Mouse (Mus musculus): ENCODE measurements at regions not wholly inside any gene's neighbourhood (a gene's known extent, or its start where the extent isn't known, plus 50 kb on each side); places are given as distances from the start of the nearest gene placed in this dataset.

DNA sequence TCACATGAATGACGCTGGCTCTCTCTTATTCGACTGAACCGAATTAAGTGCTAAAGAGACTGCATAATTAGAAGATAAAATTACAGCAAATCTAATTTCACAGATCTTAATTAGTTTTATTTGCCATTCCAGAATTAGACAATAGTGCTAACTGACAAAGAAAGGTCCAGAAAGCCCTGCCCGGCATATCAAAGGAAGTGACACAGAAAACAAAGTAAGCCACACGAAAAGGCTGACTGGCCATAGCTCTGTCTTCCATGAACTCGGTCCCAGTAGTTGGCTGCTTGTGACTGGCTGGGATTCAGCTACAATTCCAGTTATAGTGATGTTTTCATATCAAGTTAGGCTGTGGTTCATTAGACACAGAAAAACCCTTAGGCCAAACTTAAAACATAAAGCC, 468.7 kb upstream of the Gm19410 start:
- no peaks in the 10 kb centered on the region for H3K27me3 ChIP-seq (ENCODE audit: insufficient read depth, low read length)
- peaks cover 17% of the 10 kb centered on the region for H3K9me3 ChIP-seq (replicated peaks)
- no peaks in the 10 kb centered on the region for H3K4me1 ChIP-seq (ENCODE audit: insufficient read depth, low read depth, low read length)
- TF ChIP-seq TAL1 (conservative IDR thresholded peaks at IDR 0.05; ENCODE audit: low read depth, low read length) (no peak), POLR2AphosphoS5 (IDR thresholded peaks at IDR 0.05; ENCODE audit: insufficient replicate concordance, low read depth, low read length) (no peak), CTCF (IDR thresholded peaks at IDR 0.05; ENCODE audit: low read depth, low read length) (no peak), GATA2 (IDR thresholded peaks at IDR 0.05; ENCODE audit: borderline replicate concordance, low read depth, low read length) (no peak), GATA1 (IDR thresholded peaks at IDR 0.05; ENCODE audit: borderline replicate concordance, low read length) (no peak)
- H3K36me3 ChIP-seq (replicated peaks), result no peaks in the 10 kb centered on the region
- ATAC-seq (ENCODE audit: extremely low read depth, insufficient number of reproducible peaks, low FRiP score, poor library complexity, severe bottlenecking) (no peak), DNase-seq (ENCODE audit: low spot score) (no peak)
- H3K4me3 ChIP-seq (ENCODE audit: low read depth, low read length), result no peak overlapping the region

DNA sequence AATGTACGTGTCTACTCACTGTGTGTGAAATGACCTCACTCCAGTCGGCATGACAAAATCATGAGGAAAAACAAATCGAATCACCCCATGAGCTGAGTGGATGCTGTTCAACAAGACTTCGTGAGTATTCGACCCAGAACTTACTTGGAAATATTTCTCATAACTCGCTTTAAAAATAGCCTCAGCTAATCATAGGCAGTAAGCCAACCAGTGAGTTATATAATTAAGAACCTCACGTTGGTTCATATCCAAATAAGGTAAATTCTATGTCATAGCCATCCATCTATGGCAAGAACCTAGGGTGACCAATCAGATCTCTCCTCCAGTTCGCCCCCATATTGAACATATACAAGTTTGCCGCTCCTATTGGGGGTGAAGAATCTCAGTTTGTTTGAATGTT, 466.5 kb upstream of the Gm19410 start:
- ATAC-seq (ENCODE audit: extremely low read depth, insufficient number of reproducible peaks, low FRiP score, poor library complexity, severe bottlenecking) (no peak), DNase-seq (ENCODE audit: low spot score) (no peak)
- no peaks in the 10 kb centered on the region for H3K4me1 ChIP-seq (ENCODE audit: insufficient read depth, low read depth, low read length)
- H3K27me3 ChIP-seq (ENCODE audit: insufficient read depth, low read length), result no peaks in the 10 kb centered on the region
- peaks cover 11% of the 10 kb centered on the region for H3K9me3 ChIP-seq (replicated peaks)
- H3K36me3 ChIP-seq (replicated peaks), result no peaks in the 10 kb centered on the region
- TF ChIP-seq GATA2 (IDR thresholded peaks at IDR 0.05; ENCODE audit: borderline replicate concordance, low read depth, low read length), result no peak
- TF ChIP-seq POLR2AphosphoS5 (IDR thresholded peaks at IDR 0.05; ENCODE audit: insufficient replicate concordance, low read depth, low read length), result no peak
- no peak for TF ChIP-seq GATA1 (IDR thresholded peaks at IDR 0.05; ENCODE audit: borderline replicate concordance, low read length)
- no peak for TF ChIP-seq TAL1 (conservative IDR thresholded peaks at IDR 0.05; ENCODE audit: low read depth, low read length)
- TF ChIP-seq CTCF (IDR thresholded peaks at IDR 0.05; ENCODE audit: low read depth, low read length), result no peak
- H3K4me3 ChIP-seq (ENCODE audit: low read depth, low read length), result no peak overlapping the region

DNA sequence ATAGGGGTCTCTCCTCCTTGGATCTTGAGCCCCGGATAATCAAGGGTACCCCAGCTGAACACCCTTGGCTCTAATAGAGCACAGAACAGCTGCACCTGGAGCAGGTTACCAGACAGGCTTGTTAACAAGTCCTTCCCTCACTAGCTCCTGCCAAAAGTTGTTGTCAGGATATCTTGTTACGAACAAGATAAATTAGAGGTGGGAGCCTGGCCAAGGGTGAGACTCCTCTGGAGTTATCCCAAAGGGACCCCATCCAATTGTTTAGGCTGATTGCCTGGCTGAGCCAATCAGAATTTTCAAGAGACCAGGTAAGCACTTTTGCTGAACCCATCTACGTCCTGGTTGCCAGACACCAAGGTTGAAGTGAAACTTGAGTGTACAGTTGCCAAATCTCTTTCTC, 465.2 kb upstream of the Gm19410 start:
- no peaks in the 10 kb centered on the region for H3K36me3 ChIP-seq (replicated peaks)
- DNase-seq (ENCODE audit: low spot score) (no peak), ATAC-seq (ENCODE audit: extremely low read depth, insufficient number of reproducible peaks, low FRiP score, poor library complexity, severe bottlenecking) (no peak)
- TF ChIP-seq POLR2AphosphoS5 (IDR thresholded peaks at IDR 0.05; ENCODE audit: insufficient replicate concordance, low read depth, low read length), result no peak
- peaks cover 13% of the 10 kb centered on the region for H3K9me3 ChIP-seq (replicated peaks)
- H3K4me1 ChIP-seq (ENCODE audit: insufficient read depth, low read depth, low read length), result no peaks in the 10 kb centered on the region
- no peak overlapping the region for H3K4me3 ChIP-seq (ENCODE audit: low read depth, low read length)
- no peaks in the 10 kb centered on the region for H3K27me3 ChIP-seq (ENCODE audit: insufficient read depth, low read length)

- TF ChIP-seq POLR2AphosphoS5 (IDR thresholded peaks at IDR 0.05; ENCODE audit: insufficient replicate concordance, low read depth, low read length) (no peak), CTCF (IDR thresholded peaks at IDR 0.05; ENCODE audit: low read depth, low read length) (no peak), GATA2 (IDR thresholded peaks at IDR 0.05; ENCODE audit: borderline replicate concordance, low read depth, low read length) (no peak), TAL1 (conservative IDR thresholded peaks at IDR 0.05; ENCODE audit: low read depth, low read length) (no peak), GATA1 (IDR thresholded peaks at IDR 0.05; ENCODE audit: borderline replicate concordance, low read length) (no peak)
- Histone ChIP-seq H3K9me3 (replicated peaks) (peaks cover 13% of the 10 kb centered on the region), H3K27me3 (ENCODE audit: insufficient read depth, low read length) (no peaks in the 10 kb centered on the region), H3K4me3 (ENCODE audit: low read depth, low read length) (no peak overlapping the region), H3K4me1 (ENCODE audit: insufficient read depth, low read depth, low read length) (no peaks in the 10 kb centered on the region), H3K36me3 (replicated peaks) (no peaks in the 10 kb centered on the region)
- DNase-seq (ENCODE audit: low spot score) (no peak), ATAC-seq (ENCODE audit: extremely low read depth, insufficient number of reproducible peaks, low FRiP score, poor library complexity, severe bottlenecking) (no peak)
These were observed 464.6 kb upstream of the Gm19410 start for GRCm38 (mm10) chr8:35300881-35301521.

GRCm38 (mm10) chr8:35302856-35303255, 462.7 kb upstream of the Gm19410 start:
- ATAC-seq (ENCODE audit: extremely low read depth, insufficient number of reproducible peaks, low FRiP score, poor library complexity, severe bottlenecking), result no peak
- Histone ChIP-seq H3K4me1 (ENCODE audit: insufficient read depth, low read depth, low read length) (no peaks in the 10 kb centered on the region), H3K27me3 (ENCODE audit: insufficient read depth, low read length) (no peaks in the 10 kb centered on the region), H3K36me3 (replicated peaks) (no peaks in the 10 kb centered on the region), H3K4me3 (ENCODE audit: low read depth, low read length) (no peak overlapping the region), H3K9me3 (replicated peaks) (peaks cover 17% of the 10 kb centered on the region)
- TF ChIP-seq CTCF (IDR thresholded peaks at IDR 0.05; ENCODE audit: low read depth, low read length) (no peak), POLR2AphosphoS5 (IDR thresholded peaks at IDR 0.05; ENCODE audit: insufficient replicate concordance, low read depth, low read length) (no peak)
- DNase-seq (ENCODE audit: low spot score), result no peak

- DNase-seq (ENCODE audit: low spot score) (no peak), ATAC-seq (ENCODE audit: extremely low read depth, insufficient number of reproducible peaks, low FRiP score, poor library complexity, severe bottlenecking) (no peak)
- Histone ChIP-seq H3K27me3 (ENCODE audit: insufficient read depth, low read length) (no peaks in the 10 kb centered on the region), H3K36me3 (replicated peaks) (no peaks in the 10 kb centered on the region), H3K9me3 (replicated peaks) (peaks cover 8% of the 10 kb centered on the region), H3K4me3 (ENCODE audit: low read depth, low read length) (no peak overlapping the region), H3K4me1 (ENCODE audit: insufficient read depth, low read depth, low read length) (no peaks in the 10 kb centered on the region)
- TF ChIP-seq CTCF (IDR thresholded peaks at IDR 0.05; ENCODE audit: low read depth, low read length) (no peak), GATA2 (IDR thresholded peaks at IDR 0.05; ENCODE audit: borderline replicate concordance, low read depth, low read length) (no peak), TAL1 (conservative IDR thresholded peaks at IDR 0.05; ENCODE audit: low read depth, low read length) (no peak), POLR2AphosphoS5 (IDR thresholded peaks at IDR 0.05; ENCODE audit: insufficient replicate concordance, low read depth, low read length) (no peak)
These were observed 444.2 kb upstream of the Gm19410 start for GRCm38 (mm10) chr8:35321270-35321865.

All from G1E (cell line).